Mouse (Mus musculus): ENCODE data around the gene Pdlim7.

DNA sequence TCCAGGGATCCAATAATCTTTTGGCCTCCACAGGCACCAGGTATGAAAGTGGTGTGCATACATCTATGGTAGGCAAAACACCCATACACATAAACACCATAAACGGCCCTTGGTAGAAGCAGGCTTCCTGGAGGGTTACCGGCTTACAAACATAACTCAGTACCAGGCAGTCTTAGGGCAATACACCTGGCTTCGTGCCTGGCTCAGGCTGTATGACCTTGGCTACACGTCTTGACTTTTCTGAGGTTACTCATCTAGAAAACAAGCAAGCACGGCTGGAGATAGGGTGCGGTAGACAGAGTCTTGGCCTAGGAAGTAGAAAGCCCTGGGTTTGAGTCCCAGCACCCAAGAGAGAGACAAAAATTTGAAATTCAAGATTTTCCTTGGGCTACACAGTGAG, 16.8 kb downstream of the Pdlim7 start:
- TF ChIP-seq CTCF (IDR thresholded peaks at IDR 0.05; ENCODE audit: low read depth, low read length) (no peak), POLR2A (IDR thresholded peaks at IDR 0.05; ENCODE audit: borderline replicate concordance, low read depth, low read length) (no peak)

Measured in bone marrow macrophage, adult 2 months (primary cell).